Mouse (Mus musculus) lung, adult 18-20 months (tissue): ENCODE data around the gene Gria4.
A peak's percentile ranks its signal among the peaks of the same experiment; 100 is the strongest.
"Not testable (repeated sequence)": the region's sequence is repeated elsewhere in the genome, so short reads cannot be mapped to it uniquely, and the experiment has no call there.

Source experiments
- DNase-seq, 2 experiments: peaks; one replicate each; pipeline ENCODE4 v3.0.0; 2022; ENCODE audit warnings: mixed read lengths in 2 of 2

Gene Gria4

DNA sequence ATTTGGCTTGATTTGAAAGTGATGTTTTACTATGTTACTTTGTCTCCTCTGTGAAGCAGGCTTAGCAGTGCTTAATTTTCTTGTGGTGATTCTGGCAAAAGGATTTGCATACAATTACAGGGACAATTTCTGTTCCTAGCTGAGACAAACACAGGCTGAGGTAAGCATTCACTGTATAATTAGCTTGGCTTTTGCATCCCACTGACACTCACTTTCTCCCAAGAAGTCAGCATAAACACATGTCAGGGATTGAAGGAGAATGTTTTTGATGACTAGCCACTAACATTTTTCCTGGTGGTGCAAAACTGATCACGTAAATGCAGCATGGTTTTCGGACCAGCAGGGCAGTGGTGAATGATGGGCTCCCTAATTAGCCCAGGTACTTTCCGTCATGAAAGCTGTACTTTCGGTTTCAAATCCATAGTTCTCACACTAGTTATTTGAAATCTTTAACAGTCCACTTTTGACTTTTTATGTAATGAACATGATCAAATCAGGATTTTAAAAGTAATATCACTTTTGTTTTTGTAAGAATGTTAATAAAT, 240.5 kb downstream of the Gria4 start:
- DNase-seq = no peak

DNA sequence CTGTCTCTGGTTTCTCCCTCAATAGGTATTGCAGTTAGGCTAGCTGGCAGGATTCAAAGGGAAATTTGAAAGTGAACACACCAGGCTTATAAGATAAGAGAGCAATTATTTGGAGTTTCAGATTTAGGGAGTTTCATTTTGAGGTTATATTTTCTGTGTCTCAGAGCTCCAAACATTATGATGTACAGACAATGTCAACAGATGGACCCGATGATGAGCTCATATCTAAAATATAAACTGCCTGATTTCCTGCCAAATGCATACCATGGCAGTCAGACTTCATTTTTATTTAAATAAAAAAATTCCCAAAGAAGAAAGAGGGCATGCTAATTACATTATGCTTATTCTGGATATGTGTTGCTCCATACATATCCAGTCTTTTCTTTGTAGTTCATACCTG, 256.8 kb downstream of the Gria4 start:
- no peak for DNase-seq

DNA sequence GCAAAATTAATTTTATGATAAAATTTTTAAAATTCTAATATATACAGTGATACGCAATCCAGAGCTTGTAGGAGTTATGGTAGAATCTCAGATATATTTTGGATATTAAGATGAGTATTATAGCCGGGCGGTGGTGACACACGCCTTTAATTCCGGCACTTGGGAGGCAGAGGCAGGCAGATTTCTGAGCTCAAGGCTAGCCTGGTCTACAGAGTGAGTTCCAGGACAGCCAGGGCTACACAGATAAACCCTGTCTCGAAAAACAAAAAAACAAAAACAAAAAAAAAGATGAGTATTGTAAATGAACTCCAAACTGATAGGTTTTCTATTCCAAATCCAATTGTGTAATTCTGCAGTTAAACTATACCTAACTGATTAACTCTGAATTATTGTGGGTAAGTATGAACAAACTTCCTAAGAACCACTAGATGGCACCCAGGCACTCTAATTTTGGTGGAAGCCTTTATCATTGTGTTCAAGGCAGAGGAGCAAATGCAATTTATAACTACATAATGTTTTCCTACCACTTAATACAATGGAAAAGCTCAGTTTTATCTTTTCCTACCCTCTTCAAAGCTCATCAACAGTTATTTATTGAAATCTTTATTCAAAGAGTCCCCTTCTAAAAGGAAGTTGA, 259.4 kb downstream of the Gria4 start:
- DNase-seq = no peak

DNA sequence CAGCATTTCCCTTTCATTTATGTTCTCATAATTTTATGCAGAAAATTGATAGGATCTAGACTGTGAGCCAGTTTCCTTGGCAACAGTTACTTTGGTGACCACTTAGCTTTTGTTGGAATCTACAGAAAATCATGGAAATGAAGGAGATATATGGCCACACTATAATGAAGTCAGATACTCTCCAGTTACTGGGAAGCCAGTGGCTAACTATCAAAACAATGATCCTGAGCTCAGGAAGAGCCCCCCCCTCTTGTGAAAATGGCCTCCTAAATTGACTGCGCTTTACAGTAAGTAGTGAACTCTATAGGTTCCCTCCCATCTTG, 281.5 kb downstream of the Gria4 start:
- DNase-seq = no peak

DNA sequence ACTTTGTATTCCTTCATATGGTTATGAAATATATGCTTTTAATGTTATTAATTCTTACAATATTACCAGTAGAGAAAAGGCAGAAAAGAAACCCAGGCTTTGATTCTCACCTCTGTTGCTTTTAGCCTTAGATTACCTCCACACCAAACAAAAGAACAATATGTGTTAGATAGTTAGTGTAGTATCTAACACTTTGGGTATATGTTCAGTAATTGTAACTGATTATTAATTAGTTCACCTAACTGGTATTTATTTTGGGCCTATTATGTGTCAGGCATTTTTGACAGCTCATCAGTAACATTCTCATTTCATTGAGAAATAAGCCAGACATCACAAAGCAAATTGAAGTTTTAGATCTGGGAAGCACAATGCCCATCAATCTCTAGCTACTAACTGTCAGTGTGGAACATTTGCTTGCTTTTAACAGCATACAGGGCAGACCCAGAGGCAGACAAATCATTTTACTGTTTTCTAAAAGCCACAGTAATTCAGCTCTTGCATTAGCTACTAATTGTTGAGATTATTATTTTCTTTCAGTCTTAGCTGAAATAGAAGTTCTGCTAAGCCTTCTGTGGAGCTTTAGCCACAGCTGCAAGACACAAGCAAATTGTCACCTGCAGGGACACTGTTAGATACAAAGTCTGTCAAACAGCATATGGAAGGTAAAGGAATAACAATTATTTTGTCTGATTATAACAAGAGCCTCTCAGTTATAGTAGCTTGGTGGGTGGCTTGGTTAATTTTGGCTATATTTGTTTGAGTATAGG, 282.1 kb downstream of the Gria4 start:
- no peak for DNase-seq

DNA sequence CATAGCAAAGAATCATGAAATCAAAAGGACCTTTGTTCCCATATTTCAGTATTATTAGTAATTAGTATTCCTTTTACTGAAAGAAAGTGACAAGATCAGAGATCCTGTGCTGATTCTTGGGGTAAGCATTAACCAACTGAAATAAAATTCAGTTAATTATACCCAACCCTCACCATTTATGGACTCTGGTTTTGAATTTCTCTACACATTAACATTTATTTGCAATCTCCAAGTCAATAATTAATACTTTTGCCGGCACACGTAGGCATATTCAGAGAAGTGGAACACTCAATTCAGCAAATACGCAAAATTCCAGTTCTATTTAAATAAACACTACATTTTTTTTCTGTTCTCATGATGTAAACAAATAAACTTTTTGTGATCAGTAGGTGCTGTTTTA, 289.9 kb downstream of the Gria4 start:
- DNase-seq = no peak

DNA sequence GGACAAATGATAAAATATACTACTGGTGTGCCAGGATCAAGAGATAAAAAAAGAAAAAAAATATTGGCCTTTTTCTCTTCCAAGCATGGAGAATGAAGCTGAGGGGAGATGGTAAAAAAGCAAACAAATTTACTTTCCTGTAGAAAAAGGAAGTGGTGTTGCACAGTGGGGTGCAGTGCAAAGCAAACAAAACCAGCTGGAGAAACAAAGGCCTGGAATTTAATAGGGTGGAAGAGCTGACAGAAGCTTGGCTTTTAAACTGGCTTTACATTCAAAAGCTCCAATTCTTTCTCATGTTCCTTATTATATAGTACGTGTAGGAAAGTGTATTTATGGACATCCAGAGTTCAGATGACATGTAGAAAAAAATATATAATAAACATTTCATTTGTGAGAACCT, 290.9 kb downstream of the Gria4 start:
- no peak for DNase-seq

DNA sequence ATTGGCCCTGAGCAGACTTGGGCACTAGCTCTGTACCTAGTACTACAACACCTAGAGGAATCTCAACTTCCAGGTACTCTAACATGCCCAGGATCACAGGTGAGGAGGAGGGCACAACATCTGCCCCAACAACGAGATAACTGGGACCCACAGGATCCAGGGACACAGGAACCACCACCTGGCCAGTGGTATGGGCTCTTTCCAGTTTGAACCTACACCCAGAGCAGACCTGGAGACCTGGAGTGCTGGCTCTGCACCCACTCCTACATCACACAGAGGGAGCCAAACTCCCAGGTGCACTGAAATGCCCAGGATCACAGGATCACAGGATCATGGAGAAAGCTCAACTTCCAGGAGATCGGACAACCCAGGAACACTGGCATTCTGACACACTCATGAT, 309.6 kb downstream of the Gria4 start:
- no peak for DNase-seq

DNA sequence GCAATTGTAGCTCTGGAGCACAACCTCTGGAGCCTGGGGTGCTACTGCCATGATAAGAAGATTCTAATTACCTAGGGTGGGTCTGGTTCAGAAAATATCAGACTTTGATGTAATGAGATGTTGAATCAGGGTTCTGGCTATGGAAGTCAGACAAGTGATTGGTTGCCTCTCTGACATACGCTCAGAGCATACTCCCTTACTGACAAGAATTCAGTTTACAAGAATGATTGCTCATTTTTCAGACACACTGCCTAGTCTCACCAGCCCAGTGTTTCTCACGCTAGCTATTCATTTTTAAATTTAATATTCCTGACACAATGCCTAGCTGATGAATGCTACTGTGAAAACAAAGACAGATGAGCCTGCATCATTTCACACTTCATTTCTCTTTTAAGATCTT, 311.5 kb downstream of the Gria4 start:
- no peak for DNase-seq

DNA sequence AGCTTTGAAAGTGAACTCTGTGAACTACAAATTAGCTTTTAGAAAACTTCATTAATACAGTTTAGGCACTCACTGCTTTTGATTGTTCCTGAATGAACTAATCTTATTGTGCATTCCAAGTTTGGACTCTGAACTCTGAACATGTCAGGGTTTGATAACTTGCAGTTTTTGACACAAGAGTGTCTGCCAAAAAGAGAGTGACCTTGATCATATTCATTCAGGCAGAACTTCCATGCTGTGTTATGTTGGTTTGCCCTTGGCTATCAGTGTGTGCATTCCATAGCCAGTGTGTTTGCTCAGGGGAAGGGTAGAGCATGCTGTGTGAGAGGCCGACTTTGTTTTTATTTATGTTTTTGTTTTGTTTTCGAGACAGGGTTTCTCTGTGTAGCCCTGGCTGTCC, 325.2 kb downstream of the Gria4 start:
- no peak for DNase-seq

DNA sequence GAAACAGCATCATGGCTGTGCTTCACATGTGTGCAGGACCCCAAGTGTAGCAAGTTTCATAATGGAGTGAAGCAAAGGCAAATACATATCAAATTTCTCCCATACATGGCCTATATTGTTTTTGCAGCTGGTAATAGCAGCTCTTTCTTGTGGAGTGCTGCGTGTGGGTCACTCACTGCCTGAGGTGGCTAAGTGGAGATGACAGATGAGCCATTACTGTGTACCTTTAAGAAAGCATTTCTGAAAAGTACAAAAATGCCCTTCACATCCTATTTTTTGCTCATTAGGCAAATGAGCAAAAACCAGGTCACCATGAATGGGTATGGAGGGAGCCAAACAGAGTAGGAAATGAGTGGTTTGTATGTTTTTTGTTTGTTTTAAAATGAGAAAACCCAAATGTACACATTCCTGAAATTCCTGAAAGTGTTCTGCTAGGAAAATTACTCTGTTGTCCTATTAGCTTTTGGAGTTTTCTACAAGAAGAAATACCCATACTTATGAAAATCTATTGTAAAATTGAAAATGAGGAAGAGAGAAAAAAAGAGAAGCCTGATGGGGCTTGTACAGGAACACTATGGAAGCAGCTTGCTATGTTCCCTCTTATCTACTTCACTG, 336.5 kb downstream of the Gria4 start:
- no peak for DNase-seq

DNA sequence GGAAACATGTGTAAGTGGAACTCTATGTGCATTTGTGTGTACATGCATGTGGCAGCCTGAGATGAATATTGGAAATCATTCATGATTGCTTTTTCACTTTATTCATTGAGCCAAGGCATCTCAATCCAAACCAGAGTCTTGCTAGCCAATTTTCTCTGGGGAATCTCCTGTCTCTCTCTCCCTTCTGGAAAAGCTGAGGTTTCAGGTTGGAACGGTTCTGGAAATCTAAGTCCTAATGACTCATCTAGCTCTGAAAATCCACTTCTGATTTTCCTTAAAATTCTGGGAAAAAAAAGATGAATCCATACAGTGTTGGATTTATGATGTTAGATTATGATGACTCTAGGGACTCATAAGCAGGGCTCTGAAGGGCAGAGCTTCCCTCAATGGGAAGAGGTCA, 337.8 kb downstream of the Gria4 start:
- no peak for DNase-seq

DNA sequence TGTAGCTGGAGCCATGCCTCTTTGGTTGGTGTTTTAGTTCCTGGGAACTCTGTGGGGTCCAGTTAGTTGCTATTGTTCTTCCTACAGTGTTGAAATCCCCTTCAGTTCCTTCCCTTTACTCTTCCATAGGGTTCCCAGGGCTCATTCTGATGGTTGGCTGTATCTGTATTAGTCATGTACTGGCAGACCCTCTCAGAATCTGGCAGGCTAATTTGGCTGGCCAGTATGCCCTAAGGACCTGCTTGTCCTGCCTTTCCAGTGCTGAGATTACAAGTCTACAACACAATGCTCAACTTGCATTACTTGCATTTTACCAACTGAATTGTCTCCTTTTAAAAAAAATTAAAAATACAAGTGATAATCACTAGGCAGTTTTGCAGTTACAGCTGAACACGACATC, 338.4 kb downstream of the Gria4 start:
- no peak for DNase-seq

DNA sequence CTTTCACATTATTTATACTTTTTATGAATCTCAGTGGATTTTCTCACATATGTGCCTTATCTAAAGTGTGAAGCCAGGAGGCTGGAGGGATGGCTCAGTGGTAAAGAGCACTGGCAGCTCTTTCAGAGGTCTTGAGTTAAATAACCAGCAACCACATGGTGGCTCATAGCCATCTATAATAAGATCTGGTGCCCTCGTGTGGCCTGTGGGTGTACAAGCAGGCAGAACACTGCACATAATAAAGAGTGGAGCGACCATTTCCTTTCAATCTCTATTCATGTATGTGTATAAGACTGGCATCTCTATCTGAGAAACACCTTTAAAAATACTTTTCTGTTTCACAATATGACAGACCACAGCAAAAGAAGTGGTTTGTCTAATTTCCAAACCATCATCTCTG, 353.1 kb downstream of the Gria4 start:
- DNase-seq = peak; percentile 4 to 7

DNA sequence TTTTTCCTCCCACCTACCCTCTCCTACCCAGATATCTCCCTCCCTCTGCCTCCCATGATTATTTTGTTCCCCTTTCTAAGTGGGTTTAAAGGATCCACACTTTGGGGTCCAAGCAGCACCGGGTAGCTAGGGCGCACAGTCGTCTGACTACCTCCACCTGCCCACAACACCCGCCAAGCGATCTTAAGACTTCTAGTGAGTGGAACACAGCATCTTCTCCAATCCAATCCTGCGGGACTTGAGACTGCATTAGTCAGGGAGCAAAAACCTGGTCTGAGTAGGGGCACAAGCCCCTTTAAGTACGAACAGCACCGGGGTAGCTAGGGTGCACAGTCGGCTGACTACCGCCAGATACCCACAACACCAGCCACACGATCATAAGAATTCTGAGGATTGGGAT, 395.2 kb downstream of the Gria4 start:
- DNase-seq = not testable (repeated sequence)

DNA sequence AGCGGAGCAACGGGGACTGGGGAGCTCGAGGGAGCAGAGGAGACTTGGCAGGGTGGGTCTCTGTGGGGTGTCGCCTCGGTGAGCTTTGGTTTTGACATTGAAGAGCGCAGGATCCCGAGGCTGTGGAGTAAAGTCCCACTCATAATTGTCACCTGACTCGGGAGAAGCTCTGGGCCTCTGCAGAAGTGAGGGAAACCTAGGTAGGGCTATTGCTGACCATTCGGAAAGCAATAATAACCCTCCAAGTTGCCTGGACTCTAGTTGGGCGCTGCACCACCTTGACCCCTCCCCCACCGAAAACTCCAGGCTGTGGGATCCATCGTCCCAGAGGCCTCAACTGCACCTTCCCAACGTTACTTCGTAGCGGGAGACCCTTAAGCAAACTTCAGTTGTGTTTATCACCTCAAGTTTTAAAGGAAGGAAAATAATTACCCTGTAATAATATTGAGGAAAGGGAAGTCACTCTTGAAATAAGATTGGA, 419.4 kb downstream of the Gria4 start:
- DNase-seq = peak in 1 of 2 experiments; percentile 25

DNA sequence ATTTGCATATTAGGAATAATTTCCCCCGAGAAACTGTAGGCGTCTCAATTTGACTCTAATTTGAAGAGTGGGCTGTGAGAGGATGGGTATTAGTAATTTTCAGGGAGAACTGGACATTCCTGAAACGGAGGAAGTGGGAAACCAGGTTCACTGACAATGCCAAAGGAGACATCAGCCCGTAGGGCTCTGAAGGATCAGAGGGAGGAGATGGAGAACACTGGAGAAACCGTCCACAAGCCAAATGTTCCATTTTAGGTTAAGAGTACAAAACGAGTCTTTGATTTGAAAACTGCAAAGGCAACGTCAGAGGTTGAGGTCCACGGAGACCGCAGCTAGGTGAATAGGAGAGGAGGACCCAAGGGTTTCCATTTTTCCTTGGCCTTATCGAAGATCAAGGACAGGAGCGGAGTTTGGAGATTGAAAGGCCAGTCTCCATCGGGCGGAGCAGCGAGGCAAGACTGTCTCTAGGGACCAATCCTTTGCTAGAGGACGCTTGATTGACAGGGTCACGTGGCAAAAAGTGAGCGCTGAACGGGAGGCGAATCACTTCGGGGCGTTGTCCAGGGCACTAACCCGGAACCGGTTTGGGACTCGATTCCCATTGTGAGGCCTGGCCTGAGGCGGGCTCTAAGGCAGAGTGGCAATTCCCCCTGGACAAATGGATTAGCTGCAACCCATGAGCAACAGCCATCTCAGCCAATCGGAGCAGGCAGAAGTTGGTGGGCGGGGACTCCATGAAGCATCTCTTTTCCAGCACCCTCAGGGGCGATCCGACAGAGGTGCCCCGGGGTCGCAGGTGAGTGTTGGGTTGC, 420.0 kb downstream of the Gria4 start, which contains the start of gene Msantd4:
Gene Msantd4, plus strand, starts transcription at position 735 of the 812 bp plus-strand sequence.
- DNase-seq = peak; percentile 99
